Mouse (Mus musculus): Measurements from ENCODE around the gene Wfdc18.

DNA sequence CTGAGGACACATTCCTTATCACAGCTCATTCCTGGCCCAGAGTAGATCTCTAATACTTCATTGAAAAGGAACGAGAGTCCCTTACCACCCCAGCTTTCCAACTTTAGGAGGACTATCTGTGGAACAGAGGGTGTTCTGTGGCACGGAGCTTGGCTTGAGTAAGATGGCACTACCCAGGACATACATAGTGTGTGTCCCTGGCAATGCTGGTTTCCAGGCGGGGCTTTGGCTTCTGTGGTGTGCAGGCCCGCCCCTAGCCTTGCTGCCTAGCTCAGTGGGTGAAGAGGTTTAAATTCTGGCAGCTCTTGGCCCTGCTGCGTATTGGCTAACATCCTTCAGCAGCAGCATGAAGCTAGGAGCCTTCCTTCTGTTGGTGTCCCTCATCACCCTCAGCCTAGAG lies 37.9 kb downstream of the Wfdc18 start, which contains the start of gene Wfdc21:
- TF ChIP-seq CTCF (IDR thresholded peaks at IDR 0.05; ENCODE audit: borderline replicate concordance, insufficient read depth, low read depth, low read length), result no peak
- TF ChIP-seq POLR2A (IDR thresholded peaks at IDR 0.05; ENCODE audit: borderline replicate concordance, insufficient read depth, low read length), result no peak

Measured in cerebellum, adult 2 months (tissue).